Mouse (Mus musculus) lung, postnatal 0 days (tissue): ENCODE measurements around the gene Spryd3. TPM values are rescaled to one million over a fixed set of nuclear protein-coding genes. Genes with fewer than 3 reads are reported as not detected.
"Not testable (repeated sequence)": the region's sequence is repeated elsewhere in the genome, so short reads cannot be mapped to it uniquely, and the experiment has no call there.

Experiments
- ATAC-seq: fragments of 200-750 bp; cut with Nextera tagmentation; 2 replicates; pipeline ENCODE4 v1.8.0; 2017; ENCODE audit warnings: moderate library complexity
- DNase-seq: peaks from one replicate; pipeline ENCODE4 v3.0.0-alpha.2; 2016; ENCODE audit warnings: low spot score
- H3K27ac ChIP-seq: fragments of 300-500 bp; sonication (generic); 2 replicates; pipeline ENCODE4 v1.5.1; 2014; ENCODE audit warnings: antibody characterized with exemption, mild to moderate bottlenecking, low read length, mixed read lengths
- H3K27me3 ChIP-seq: fragments of 300-500 bp; sonication (generic); replicated peaks from 2 replicates; pipeline ENCODE4 v1.6.1; 2014; ENCODE audit warnings: low read length, mixed read lengths; ENCODE audit not compliant: insufficient read depth
- H3K36me3 ChIP-seq: fragments of 300-500 bp; sonication (generic); 2 replicates; pipeline ENCODE4 v1.6.1; 2014; ENCODE audit warnings: low read length, mixed read lengths; ENCODE audit not compliant: insufficient read depth
- H3K4me1 ChIP-seq: fragments of 300-500 bp; sonication (generic); 2 replicates; pipeline ENCODE4 v1.6.1; 2014; ENCODE audit warnings: antibody characterized with exemption, low read depth, low read length, mixed read lengths; ENCODE audit not compliant: insufficient read depth
- H3K4me2 ChIP-seq: fragments of 300-500 bp; sonication (generic); replicated peaks from 2 replicates; pipeline ENCODE4 v1.6.1; 2014; ENCODE audit warnings: low read depth, mild to moderate bottlenecking, low read length, moderate library complexity, mixed read lengths
- H3K4me3 ChIP-seq: fragments of 300-500 bp; sonication (generic); 2 replicates; pipeline ENCODE4 v1.5.1; 2014; ENCODE audit warnings: low read depth, low read length
- H3K9ac ChIP-seq: fragments of 300-500 bp; sonication (generic); replicated peaks from 2 replicates; pipeline ENCODE4 v1.6.1; 2014; ENCODE audit warnings: low read depth, mild to moderate bottlenecking
- H3K9me3 ChIP-seq: fragments of 300-500 bp; sonication (generic); 2 replicates; pipeline ENCODE4 v1.6.1; 2016; ENCODE audit warnings: low read length, mixed read lengths
- CTCF ChIP-seq: IDR thresholded peaks from 2 replicates; pipeline ENCODE4 v1.5.1; 2016; ENCODE audit warnings: antibody characterized with exemption, mild to moderate bottlenecking
- EP300 ChIP-seq: IDR thresholded peaks from 2 replicates; pipeline ENCODE4 v1.6.1; 2016; ENCODE audit warnings: antibody characterized with exemption, mild to moderate bottlenecking, control low read depth
- WGBS: fragments of 180-500 bp; shearing (Covaris S2); extraction: QIAGEN DNeasy Blood & Tissue Kit; methylation state at CpG from one replicate; pipeline ENCODE4 v1.1.7; 2014; 5-methylcytosine and 5-hydroxymethylcytosine counted together
- polyA plus RNA-seq: library from polyadenylated mRNA; unstranded; fragments of >200 nt; fragmentation: Nextera tagmentation; extraction: Ambion mirVana; gene quantifications from 2 replicates; pipeline ENCODE4 v1.2.1, GENCODE M21; 2015

Gene Spryd3
- polyA plus RNA-seq, 1 experiment from 2014 or later: 22.2 TPM

- no peaks in the 10 kb centered on the region for H3K36me3 ChIP-seq
- H3K4me1 ChIP-seq: peaks cover 4% of the 10 kb centered on the region
- no peaks in the 10 kb centered on the region for H3K9me3 ChIP-seq
- ATAC-seq: no peak
- TF ChIP-seq EP300: no peak
- TF ChIP-seq CTCF: no peak
- DNase-seq: no peak
- no peak overlapping the region for H3K4me2 ChIP-seq
- H3K27me3 ChIP-seq: no peaks in the 10 kb centered on the region
- H3K4me3 ChIP-seq: no peak overlapping the region
- no peak overlapping the region for H3K9ac ChIP-seq
- WGBS: 47% methylated on average over 3 of the region's 3 CpGs
- no peak overlapping the region for H3K27ac ChIP-seq
Measured at GRCm38 (mm10) chr15:102163900-102164693, 28.1 kb upstream of the Spryd3 start.

DNA sequence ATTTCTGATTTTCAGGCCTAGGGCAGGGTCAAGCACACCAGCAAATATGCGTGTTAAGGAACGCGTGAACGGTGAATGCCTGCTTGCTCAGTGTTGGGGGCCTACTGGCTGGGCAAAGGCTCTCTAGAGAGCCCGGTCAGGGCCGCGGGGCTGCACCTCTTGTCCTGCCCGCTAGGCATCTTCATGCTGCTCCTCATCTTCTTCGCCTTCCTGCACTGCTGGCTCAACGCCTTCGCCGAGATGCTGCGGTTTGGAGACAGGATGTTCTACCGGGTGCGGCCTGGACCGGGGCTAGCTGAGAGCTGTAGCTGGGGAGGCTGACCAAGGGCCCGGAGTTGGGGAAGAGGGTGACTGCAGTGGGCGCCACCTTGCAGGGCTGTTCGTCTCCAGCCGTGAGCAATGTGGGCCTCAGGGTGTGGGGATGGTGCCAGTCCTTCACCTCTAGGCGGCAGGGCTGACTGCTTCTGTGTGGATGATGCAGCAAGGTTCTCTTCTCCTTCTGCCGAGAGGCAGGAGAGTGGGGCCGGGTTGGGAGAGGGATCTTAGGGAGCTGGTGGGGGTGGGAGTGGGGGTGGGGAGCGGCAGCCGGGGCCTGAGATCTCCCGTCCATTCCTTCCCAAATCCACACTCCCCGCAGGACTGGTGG is 24.5 kb upstream of the Spryd3 start:
- H3K36me3 ChIP-seq: no peaks in the 10 kb centered on the region
- DNase-seq: no peak
- no peaks in the 10 kb centered on the region for H3K27me3 ChIP-seq
- no peaks in the 10 kb centered on the region for H3K9me3 ChIP-seq
- H3K4me3 ChIP-seq: no peak overlapping the region
- H3K9ac ChIP-seq: no peak overlapping the region
- H3K27ac ChIP-seq: no peak overlapping the region
- 55% methylated on average over 27 of the region's 27 CpGs for WGBS
- TF ChIP-seq EP300 (no peak), CTCF (no peak)
- H3K4me2 ChIP-seq: no peak overlapping the region
- no peaks in the 10 kb centered on the region for H3K4me1 ChIP-seq
- no peak for ATAC-seq

- Histone ChIP-seq H3K9ac (no peak overlapping the region), H3K4me1 (no peaks in the 10 kb centered on the region), H3K9me3 (no peaks in the 10 kb centered on the region), H3K27ac (no peak overlapping the region), H3K4me3 (no peak overlapping the region), H3K27me3 (no peaks in the 10 kb centered on the region), H3K36me3 (no peaks in the 10 kb centered on the region), H3K4me2 (no peak overlapping the region)
- peak; percentile 48 for ATAC-seq
- TF ChIP-seq CTCF (0 out of 2 replicates have a peak, but pooled peaks have one; percentile 13), EP300 (no peak)
- DNase-seq: no peak
- 41% methylated on average over 20 of the region's 20 CpGs for WGBS
Measured at GRCm38 (mm10) chr15:102156836-102157235, 20.8 kb upstream of the Spryd3 start.

GRCm38 (mm10) chr15:102155006-102155405 is 19.0 kb upstream of the Spryd3 start:
- H3K36me3 ChIP-seq, DNase-seq, H3K9ac ChIP-seq, H3K4me1 ChIP-seq, ATAC-seq, H3K27ac ChIP-seq, H3K9me3 ChIP-seq, H3K4me2 ChIP-seq, H3K27me3 ChIP-seq, H3K4me3 ChIP-seq: not testable (repeated sequence)
- peak; percentile 24; the same call in 1 of the 2 replicates for TF ChIP-seq CTCF
- 91% methylated on average over 6 of the region's 6 CpGs for WGBS

DNA sequence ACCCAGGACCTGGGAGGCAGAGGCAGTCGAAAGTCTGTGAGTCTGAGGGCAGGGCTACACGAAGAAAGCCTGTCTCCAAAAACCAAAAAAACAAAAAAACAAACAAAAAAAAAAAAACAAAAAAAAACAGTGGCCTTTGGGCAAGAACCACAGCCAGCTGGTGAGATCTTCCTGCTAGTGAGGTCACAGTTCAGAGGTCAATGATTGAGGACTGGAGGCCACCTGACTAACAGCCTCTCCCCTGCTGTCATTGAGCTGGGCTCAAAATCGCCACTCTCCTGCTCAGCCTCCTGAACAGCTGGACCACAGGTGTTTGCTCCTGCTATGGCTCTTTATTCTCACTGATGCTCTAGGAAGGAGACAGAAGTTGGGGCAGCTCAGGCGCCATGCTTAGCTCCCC is 16.6 kb upstream of the Spryd3 start:
- H3K4me2 ChIP-seq: no peak overlapping the region
- no peak overlapping the region for H3K4me3 ChIP-seq
- H3K9ac ChIP-seq: no peak overlapping the region
- DNase-seq (no peak), ATAC-seq (no peak)
- H3K27ac ChIP-seq: no peak overlapping the region
- TF ChIP-seq EP300: no peak
- no peak for TF ChIP-seq CTCF
- peaks cover 7% of the 10 kb centered on the region; the same call in 1 of the 2 replicates for H3K4me1 ChIP-seq
- 54% methylated on average over 4 of the region's 4 CpGs for WGBS
- H3K9me3 ChIP-seq: no peaks in the 10 kb centered on the region
- no peaks in the 10 kb centered on the region for H3K27me3 ChIP-seq
- H3K36me3 ChIP-seq: no peaks in the 10 kb centered on the region

GRCm38 (mm10) chr15:102150301-102151135 is 14.5 kb upstream of the Spryd3 start, which contains the start of gene Soat2:
Gene Soat2, plus strand, starts transcription at chr15:102150526.
- Histone ChIP-seq H3K9me3 (no peaks in the 10 kb centered on the region), H3K27ac (peak within 1 kb of the TSS; percentile 59), H3K4me2 (peak within 1 kb of the TSS; percentile 34), H3K9ac (no peak within 1 kb of the TSS), H3K4me3 (no peak within 1 kb of the TSS), H3K27me3 (no peaks in the 10 kb centered on the region), H3K4me1 (peaks cover 7% of the 10 kb centered on the region; the same call in 1 of the 2 replicates), H3K36me3 (no peaks in the 10 kb centered on the region)
- WGBS: 26% methylated on average over 20 of the region's 20 CpGs
- DNase-seq (peak; percentile 85), ATAC-seq (peak; percentile 79)
- TF ChIP-seq EP300 (peak; percentile 44; the same call in 1 of the 2 replicates), CTCF (no peak)
